Mouse (Mus musculus) spleen, adult 2 months (tissue): ENCODE results near the gene Tmco4.

ENCODE experiments used
- CTCF ChIP-seq: fragments of 200-500 bp; IDR thresholded peaks from 2 replicates; pipeline ENCODE4 v1.5.1; 2011; ENCODE audit warnings: mild to moderate bottlenecking, inconsistent platforms; ENCODE audit not compliant: insufficient read depth, insufficient read length, insufficient replicate concordance; ENCODE audit errors: extremely low read depth
- POLR2A ChIP-seq: fragments of 200-500 bp; IDR thresholded peaks from 2 replicates; pipeline ENCODE4 v1.6.1; 2011; ENCODE audit warnings: low read depth, low read length, inconsistent platforms

DNA sequence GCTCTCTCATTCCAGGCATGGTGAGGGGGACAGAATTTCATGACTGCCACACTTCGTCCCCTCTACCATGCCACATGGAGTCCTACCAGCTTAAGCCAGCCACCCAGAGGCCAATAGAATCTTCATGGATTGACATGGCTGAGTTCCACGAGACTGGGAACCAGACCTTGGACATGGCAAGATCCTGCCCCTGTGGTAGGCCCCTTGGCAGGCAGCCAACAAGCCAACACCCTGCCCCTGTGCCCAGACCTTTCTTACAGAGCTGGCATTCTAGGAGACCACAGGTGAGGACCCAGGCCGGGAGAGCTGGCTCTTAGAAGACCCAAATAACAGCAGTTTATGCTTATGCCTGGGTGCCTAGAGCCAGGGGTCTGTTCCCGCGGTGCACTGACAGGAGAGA, 6.8 kb upstream of the Tmco4 start:
- TF ChIP-seq POLR2A = no peak
- TF ChIP-seq CTCF = no peak
